Comparison of ENCODE assay signal across 20 mouse cellular contexts in the genomic region with DNA sequence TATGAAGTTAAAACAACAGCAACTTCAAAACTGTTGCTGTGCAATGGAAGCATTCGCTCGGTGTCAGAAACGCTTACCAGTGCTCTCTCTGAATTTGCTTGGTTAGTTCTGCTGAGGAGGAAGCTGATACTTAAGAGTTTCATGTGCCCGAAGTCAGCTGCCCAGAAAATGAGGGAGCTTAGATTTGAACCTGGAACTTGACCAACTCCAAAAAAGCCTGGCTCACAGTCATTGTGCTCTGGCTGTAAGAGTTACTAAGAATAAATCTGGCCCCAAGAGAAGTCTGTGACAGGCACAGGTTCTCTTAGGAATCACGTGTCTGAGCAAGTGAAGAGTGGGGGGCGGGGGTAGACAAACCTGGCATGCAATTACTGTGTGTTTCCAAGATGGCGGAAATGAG. TPM values are rescaled to one million over a fixed set of nuclear protein-coding genes. Genes with fewer than 3 reads are reported as not detected.
"Had no signal": no experiment of that assay in that cellular context is flagged by ENCODE, and none has a peak within 500 bp of the region (broad histone marks: within the 10 kb centered on the region; RNA-seq: fewer than 3 reads in every experiment).

No protein-coding gene starts in this region.

- H3K9me3 ChIP-seq: limb, embryonic 12.5 days; midbrain, embryonic 10.5 days; midbrain, embryonic 15.5 days; neural tube, embryonic 13.5 days; stomach, embryonic 15.5 days had no signal

- DNase-seq: kidney, postnatal 36 days; layer of hippocampus, adult 9-11 months; layer of hippocampus, postnatal 36 days; liver; lung, adult 2 months; lung, postnatal 36 days; retina, postnatal 1 day; right cerebral cortex, postnatal 4 days; thymus, adult 2 months; thymus, postnatal 25 days had no signal

- H3K4me1 ChIP-seq: stomach, embryonic 15.5 days had no signal

- H3K9ac ChIP-seq: limb, embryonic 12.5 days; liver, embryonic 14.5 days; midbrain, embryonic 15.5 days; neural tube, embryonic 13.5 days; stomach, embryonic 15.5 days had no signal

- H3K4me3 ChIP-seq: limb, embryonic 12.5 days; midbrain, embryonic 10.5 days; midbrain, embryonic 15.5 days; neural tube, embryonic 13.5 days; stomach, embryonic 15.5 days had no signal

- H3K27ac ChIP-seq: kidney, postnatal 0 days; limb, embryonic 12.5 days; liver, embryonic 14.5 days; midbrain, embryonic 10.5 days; midbrain, embryonic 15.5 days; neural tube, embryonic 13.5 days; stomach, embryonic 15.5 days had no signal

- ATAC-seq: lung, postnatal 0 days; midbrain, embryonic 15.5 days had no signal

- H3K27me3 ChIP-seq: limb, embryonic 12.5 days; midbrain, embryonic 15.5 days; stomach, embryonic 15.5 days had no signal

- H3K4me2 ChIP-seq: limb, embryonic 12.5 days; midbrain, embryonic 15.5 days; neural tube, embryonic 13.5 days; stomach, embryonic 15.5 days had no signal

- H3K36me3 ChIP-seq: limb, embryonic 12.5 days; midbrain, embryonic 10.5 days; midbrain, embryonic 15.5 days; neural tube, embryonic 13.5 days; stomach, embryonic 15.5 days had no signal

RNA-seq across cellular contexts. Expression of a gene that starts 51.2 kb away (rescaled TPM):
- total RNA-seq: megakaryocyte, adult 5-6 weeks; monocyte, adult 5-6 weeks had no signal
- polyA plus RNA-seq: kidney, postnatal 0 days; limb, embryonic 12.5 days; liver, embryonic 14.5 days; midbrain, embryonic 10.5 days had no signal
